In the genomic region with DNA sequence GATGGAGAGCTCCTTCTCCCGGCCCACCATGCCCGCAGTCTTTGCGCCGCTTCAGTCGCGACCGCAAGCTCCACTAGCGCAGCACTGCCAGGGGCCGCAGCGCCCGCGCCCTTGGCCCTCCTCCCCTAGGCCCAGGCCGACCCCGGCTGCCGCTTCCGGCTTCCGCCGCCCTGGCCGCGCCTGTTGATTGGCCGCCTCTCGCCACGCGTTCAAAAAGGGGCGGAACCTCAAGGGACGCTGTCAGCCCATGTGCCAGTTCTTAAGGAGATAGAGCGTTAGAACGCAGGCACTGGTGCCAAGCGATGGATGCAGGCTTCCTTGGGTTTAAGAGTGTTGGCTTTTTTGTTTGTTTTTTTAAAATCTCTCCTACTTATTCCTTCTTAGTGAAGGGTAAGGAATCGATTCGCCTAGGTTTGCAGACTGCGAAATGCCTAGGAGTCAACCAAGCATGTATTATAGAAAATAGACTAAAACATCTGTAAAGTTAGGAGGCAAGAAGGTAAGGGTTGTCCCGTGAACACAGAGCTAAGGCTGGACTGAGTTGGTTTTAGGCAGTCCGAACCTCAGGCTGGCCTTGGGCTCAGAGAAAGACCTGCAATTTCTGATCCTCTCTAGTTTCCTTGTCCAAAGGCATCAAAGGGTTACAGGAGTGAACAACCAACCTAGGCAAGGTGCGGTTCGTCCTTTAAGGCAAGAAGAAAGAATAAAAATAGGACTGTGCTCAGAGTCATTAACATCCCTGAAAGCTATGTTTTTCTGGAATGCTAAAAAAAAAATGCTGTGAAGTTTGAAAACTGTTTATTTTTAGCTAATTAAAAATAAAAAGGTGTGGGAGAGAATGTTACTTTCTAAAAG, we compare ENCODE assay signal across 7 mouse cellular contexts. TPM values are rescaled to one million over a fixed set of nuclear protein-coding genes. Genes with fewer than 3 reads are reported as not detected.
DNase-seq lines count a peak whose midpoint lies in the region; ATAC-seq and TF ChIP-seq lines count a peak whose summit lies in the region.

No protein-coding gene starts in this region.

- H3K36me3 ChIP-seq in embryonic facial prominence, embryonic 11.5 days (replicated peaks; ENCODE audit: control insufficient read depth, insufficient read depth, low read depth, low read length), result no peaks in the 10 kb centered on the region
- no peaks in the 10 kb centered on the region for H3K36me3 ChIP-seq in kidney, adult 2 months (ENCODE audit: control insufficient read depth, insufficient read depth, low read length)
- H3K36me3 ChIP-seq in limb, embryonic 12.5 days, result peaks cover 7% of the 10 kb centered on the region; the same call in 1 of the 2 replicates
- no peaks in the 10 kb centered on the region for H3K36me3 ChIP-seq in midbrain, embryonic 15.5 days (replicated peaks)
- no peaks in the 10 kb centered on the region for H3K36me3 ChIP-seq in spleen, adult 2 months (ENCODE audit: control insufficient read depth, insufficient read depth, low read length)

- peak; percentile 97 for DNase-seq in adrenal gland, postnatal 14 days
- DNase-seq in embryonic facial prominence, embryonic 11.5 days (ENCODE audit: low spot score), result peak; percentile 95
- DNase-seq in heart, adult 18-20 months, result peak; percentile 95 to 97
- peak; percentile 97 for DNase-seq in kidney, adult 2 months
- peak; percentile 79 to 94 for DNase-seq in spleen, adult 2 months (ENCODE audit: low read depth in 1 of 2, low spot score in 2 of 2)

- no peaks in the 10 kb centered on the region for H3K9me3 ChIP-seq in embryonic facial prominence, embryonic 11.5 days (replicated peaks; ENCODE audit: control insufficient read depth, low read length)
- no peaks in the 10 kb centered on the region for H3K9me3 ChIP-seq in limb, embryonic 12.5 days
- H3K9me3 ChIP-seq in midbrain, embryonic 15.5 days, result no peaks in the 10 kb centered on the region

- peak overlapping the region; percentile 77 for H3K4me3 ChIP-seq in embryonic facial prominence, embryonic 11.5 days (ENCODE audit: low read depth, low read length)
- H3K4me3 ChIP-seq in kidney, adult 2 months (ENCODE audit: insufficient read depth, low read depth, low read length), result peak overlapping the region; percentile 99
- peak overlapping the region; percentile 84 for H3K4me3 ChIP-seq in limb, embryonic 12.5 days (replicated peaks)
- peak overlapping the region; percentile 95 for H3K4me3 ChIP-seq in midbrain, embryonic 15.5 days
- H3K4me3 ChIP-seq in spleen, adult 2 months (ENCODE audit: extremely low read depth, insufficient read depth, insufficient read length), result peak overlapping the region; percentile 99

- H3K27ac ChIP-seq in embryonic facial prominence, embryonic 11.5 days (replicated peaks; ENCODE audit: low read depth, low read length), result peak overlapping the region; percentile 92
- peak overlapping the region; percentile 97 for H3K27ac ChIP-seq in kidney, adult 2 months (ENCODE audit: insufficient read depth, low read depth, low read length)
- peak overlapping the region; percentile 98 for H3K27ac ChIP-seq in limb, embryonic 12.5 days
- peak overlapping the region; percentile 83 for H3K27ac ChIP-seq in midbrain, embryonic 15.5 days
- H3K27ac ChIP-seq in spleen, adult 2 months (ENCODE audit: insufficient read depth, low read length), result peak overlapping the region; percentile 95

- H3K4me1 ChIP-seq in embryonic facial prominence, embryonic 11.5 days (ENCODE audit: control insufficient read depth, insufficient read depth, low read length), result no peaks in the 10 kb centered on the region
- peaks cover 8% of the 10 kb centered on the region for H3K4me1 ChIP-seq in kidney, adult 2 months (ENCODE audit: control insufficient read depth, insufficient read depth, low read length)
- H3K4me1 ChIP-seq in limb, embryonic 12.5 days (replicated peaks), result peaks cover 24% of the 10 kb centered on the region
- H3K4me1 ChIP-seq in midbrain, embryonic 15.5 days, result peaks cover 34% of the 10 kb centered on the region
- peaks cover 7% of the 10 kb centered on the region; the same call in 1 of the 2 replicates for H3K4me1 ChIP-seq in spleen, adult 2 months (ENCODE audit: control insufficient read depth, insufficient read depth, insufficient read length)

- H3K27me3 ChIP-seq in embryonic facial prominence, embryonic 11.5 days (ENCODE audit: control insufficient read depth, insufficient read depth, low read length), result no peaks in the 10 kb centered on the region
- no peaks in the 10 kb centered on the region for H3K27me3 ChIP-seq in kidney, adult 2 months (replicated peaks; ENCODE audit: control insufficient read depth, insufficient read depth, low read length)
- no peaks in the 10 kb centered on the region for H3K27me3 ChIP-seq in limb, embryonic 12.5 days
- no peaks in the 10 kb centered on the region for H3K27me3 ChIP-seq in midbrain, embryonic 15.5 days (replicated peaks)
- no peaks in the 10 kb centered on the region for H3K27me3 ChIP-seq in spleen, adult 2 months (ENCODE audit: control insufficient read depth, insufficient read depth, low read length)

- WGBS in embryonic facial prominence, embryonic 11.5 days, result under 1% methylated on average over 36 of the region's 36 CpGs
- WGBS in kidney, adult 2 months, result 1% methylated on average over 36 of the region's 36 CpGs
- under 1% methylated on average over 36 of the region's 36 CpGs for WGBS in limb, embryonic 12.5 days
- WGBS in midbrain, embryonic 15.5 days, result under 1% methylated on average over 35 of the region's 36 CpGs
- WGBS in spleen, adult 2 months, result under 1% methylated on average over 36 of the region's 36 CpGs

- H3K9ac ChIP-seq in embryonic facial prominence, embryonic 11.5 days (replicated peaks; ENCODE audit: low read length), result peak overlapping the region; percentile 66
- peak overlapping the region; percentile 73 for H3K9ac ChIP-seq in limb, embryonic 12.5 days (replicated peaks)
- peak overlapping the region; percentile 71 for H3K9ac ChIP-seq in midbrain, embryonic 15.5 days

- TF ChIP-seq CTCF in kidney, adult 2 months (conservative IDR thresholded peaks at IDR 0.05; ENCODE audit: insufficient read depth, insufficient read length, low read depth, low read length), result no peak
- TF ChIP-seq CTCF in spleen, adult 2 months (IDR thresholded peaks at IDR 0.05; ENCODE audit: extremely low read depth, insufficient read depth, insufficient read length, insufficient replicate concordance), result no peak

- ATAC-seq in embryonic facial prominence, embryonic 11.5 days (replicated peaks; ENCODE audit: insufficient number of reproducible peaks, low FRiP score, low TSS enrichment, low read depth), result peak; percentile 95
- peak; percentile 93 for ATAC-seq in limb, embryonic 12.5 days (ENCODE audit: insufficient number of reproducible peaks, insufficient read depth, low FRiP score, low TSS enrichment, low read depth)
- peak; percentile 98 for ATAC-seq in midbrain, embryonic 15.5 days (replicated peaks)

- peak overlapping the region; percentile 78 for H3K4me2 ChIP-seq in embryonic facial prominence, embryonic 11.5 days (ENCODE audit: low read depth, low read length)
- peak overlapping the region; percentile 85 for H3K4me2 ChIP-seq in limb, embryonic 12.5 days
- peak overlapping the region; percentile 96 for H3K4me2 ChIP-seq in midbrain, embryonic 15.5 days

- peak; percentile 45 for TF ChIP-seq POLR2A in kidney, adult 2 months (IDR thresholded peaks at IDR 0.05; ENCODE audit: low read depth, low read length)
- TF ChIP-seq POLR2A in spleen, adult 2 months (IDR thresholded peaks at IDR 0.05; ENCODE audit: low read depth, low read length), result peak; percentile 71; the same call in 1 of the 2 replicates

RNA-seq across cellular contexts. Expression of a gene that starts 2.3 kb away (rescaled TPM):
- 98.1 and 102 TPM in 2 replicates for total RNA-seq in adrenal gland, postnatal 14 days (2021)
- 107 and 108 TPM in 2 replicates for polyA plus RNA-seq in embryonic facial prominence, embryonic 11.5 days (2014; fragmentation: Nextera tagmentation; extraction: Ambion mirVana)
- total RNA-seq in heart, adult 18-20 months (2021), result 10 to 100 TPM; 94.5 to 96.3 TPM
- polyA plus RNA-seq in kidney, adult 2 months (2012; rRNA removed), result 51.7 and 57.2 TPM in 2 replicates
- polyA plus RNA-seq in limb, embryonic 12.5 days (2016; fragmentation: Nextera tagmentation; extraction: Ambion mirVana), result 104 and 107 TPM in 2 replicates
- 56.2 and 58.0 TPM in 2 replicates for polyA plus RNA-seq in midbrain, embryonic 15.5 days (2015; fragmentation: Nextera tagmentation; extraction: Ambion mirVana)
- polyA plus RNA-seq in spleen, adult 2 months (2012; rRNA removed), result 26.3 and 28.3 TPM in 2 replicates

RNA-seq across cellular contexts. Expression of a gene that starts 40.5 kb away (rescaled TPM):
- 8.1 and 9.1 TPM in 2 replicates for total RNA-seq in adrenal gland, postnatal 14 days (2021)
- 63.2 and 71.1 TPM in 2 replicates for polyA plus RNA-seq in embryonic facial prominence, embryonic 11.5 days (2014; fragmentation: Nextera tagmentation; extraction: Ambion mirVana)
- under 1 TPM; 0.25 to 0.49 TPM for total RNA-seq in heart, adult 18-20 months (2021)
- 0.31 and 0.35 TPM in 2 replicates for polyA plus RNA-seq in kidney, adult 2 months (2012; rRNA removed)
- 53.9 and 57.0 TPM in 2 replicates for polyA plus RNA-seq in limb, embryonic 12.5 days (2016; fragmentation: Nextera tagmentation; extraction: Ambion mirVana)
- 5.4 and 6.0 TPM in 2 replicates for polyA plus RNA-seq in midbrain, embryonic 15.5 days (2015; fragmentation: Nextera tagmentation; extraction: Ambion mirVana)
- polyA plus RNA-seq in spleen, adult 2 months (2012; rRNA removed), result 2.6 and 2.9 TPM in 2 replicates

RNA-seq across cellular contexts. Expression of a gene that starts 40.7 kb away (rescaled TPM):
- 32.1 and 36.7 TPM in 2 replicates for total RNA-seq in adrenal gland, postnatal 14 days (2021)
- polyA plus RNA-seq in embryonic facial prominence, embryonic 11.5 days (2014; fragmentation: Nextera tagmentation; extraction: Ambion mirVana), result 240 and 270 TPM in 2 replicates
- total RNA-seq in heart, adult 18-20 months (2021), result 10 to 100 TPM; 14.0 to 16.8 TPM
- polyA plus RNA-seq in kidney, adult 2 months (2012; rRNA removed), result 7.5 and 9.7 TPM in 2 replicates
- polyA plus RNA-seq in limb, embryonic 12.5 days (2016; fragmentation: Nextera tagmentation; extraction: Ambion mirVana), result 205 and 207 TPM in 2 replicates
- 49.6 and 55.4 TPM in 2 replicates for polyA plus RNA-seq in midbrain, embryonic 15.5 days (2015; fragmentation: Nextera tagmentation; extraction: Ambion mirVana)
- 7.4 TPM in 2 replicates for polyA plus RNA-seq in spleen, adult 2 months (2012; rRNA removed)

Comparison
In these comparisons a context has a peak if more than half of its experiments do, and no peak if none do; other contexts are left out.
1. Peak in every context shown above with its lines: DNase-seq, ATAC-seq, H3K4me3 ChIP-seq and H3K27ac ChIP-seq.